Mouse (Mus musculus) A20 (cell line): ENCODE data around the gene Cartpt.
"Not testable (repeated sequence)": the region's sequence is repeated elsewhere in the genome, so short reads cannot be mapped to it uniquely, and the experiment has no call there.

Source experiments
- DNase-seq: peaks from one replicate; pipeline ENCODE4 v3.0.0-alpha.2; 2011; ENCODE audit warnings: low read depth, low spot score

Cartpt gene

DNA sequence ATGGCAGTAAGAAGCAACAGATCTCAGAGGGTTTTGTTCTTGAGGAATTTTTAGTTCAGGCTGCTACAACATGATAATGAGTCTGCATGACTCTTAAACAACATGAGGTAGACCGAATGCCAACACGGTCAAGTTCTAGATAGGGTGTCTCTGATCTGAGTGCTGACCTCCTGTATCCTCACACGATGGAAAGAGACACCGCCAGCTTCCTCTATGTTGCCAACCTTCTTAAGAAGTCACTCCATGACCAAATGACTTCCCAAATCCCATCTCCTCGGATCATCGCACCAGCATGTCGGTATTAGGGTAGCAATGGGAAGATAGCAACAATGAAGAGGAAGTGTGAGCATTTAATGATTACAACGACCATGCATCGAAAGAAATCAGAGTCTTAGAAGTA, 43.6 kb downstream of the Cartpt start:
- no peak for DNase-seq

DNA sequence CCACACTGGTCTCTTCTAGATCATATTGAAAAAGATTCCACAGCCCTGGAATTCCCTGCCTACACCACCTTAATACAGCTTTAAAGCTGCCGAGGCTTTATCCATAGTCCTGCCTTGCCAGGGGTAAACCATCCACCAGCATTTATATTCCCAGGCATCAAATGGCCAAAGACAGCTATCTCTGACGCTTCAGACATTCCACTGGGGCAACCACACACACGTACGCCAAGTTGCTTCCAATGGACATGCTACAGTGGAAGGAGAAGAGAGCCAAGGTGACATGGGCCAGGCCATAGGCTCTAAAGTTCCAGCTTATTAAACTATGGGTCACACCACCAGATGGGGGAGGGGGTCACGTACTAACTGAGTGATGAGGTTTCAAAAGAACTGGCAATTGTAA, 45.7 kb downstream of the Cartpt start:
- DNase-seq, result no peak

DNA sequence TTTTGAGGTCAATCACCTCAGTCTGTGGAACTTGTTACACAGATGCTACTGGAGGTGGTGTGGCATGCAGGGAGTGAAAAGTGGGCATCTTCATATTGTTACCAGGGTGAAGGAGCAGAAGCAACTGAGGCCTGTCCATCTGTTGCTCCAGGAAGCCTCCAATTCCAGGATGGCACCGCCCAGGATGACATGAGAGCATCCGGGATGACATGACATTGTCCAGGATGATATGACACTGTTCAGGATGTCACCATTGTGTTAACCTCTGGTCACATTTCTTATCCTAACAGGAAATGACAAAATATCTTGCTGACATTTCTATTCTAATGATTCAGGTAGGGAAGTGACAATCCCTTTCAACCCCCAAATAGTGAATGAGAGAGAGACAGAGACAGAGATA, 47.8 kb downstream of the Cartpt start:
- no peak for DNase-seq

DNA sequence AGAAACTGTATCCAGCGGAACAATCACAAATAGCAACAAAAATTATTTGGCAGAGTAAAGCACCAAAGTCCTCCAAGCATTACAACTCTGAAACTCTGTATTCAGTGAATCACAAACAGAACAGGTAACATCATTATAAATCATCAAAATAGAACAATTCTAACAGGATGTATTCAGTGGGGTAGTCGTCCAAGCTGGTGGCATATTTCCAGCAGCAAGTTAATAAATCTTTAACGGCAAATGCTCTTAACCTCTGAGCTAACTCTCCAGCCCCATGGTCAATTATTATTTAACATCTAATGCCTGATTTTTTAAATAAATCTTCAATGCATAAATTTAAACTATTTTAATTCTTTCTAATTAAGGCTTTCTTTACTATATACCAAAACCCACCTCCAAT, 48.5 kb downstream of the Cartpt start:
- not testable (repeated sequence) for DNase-seq

DNA sequence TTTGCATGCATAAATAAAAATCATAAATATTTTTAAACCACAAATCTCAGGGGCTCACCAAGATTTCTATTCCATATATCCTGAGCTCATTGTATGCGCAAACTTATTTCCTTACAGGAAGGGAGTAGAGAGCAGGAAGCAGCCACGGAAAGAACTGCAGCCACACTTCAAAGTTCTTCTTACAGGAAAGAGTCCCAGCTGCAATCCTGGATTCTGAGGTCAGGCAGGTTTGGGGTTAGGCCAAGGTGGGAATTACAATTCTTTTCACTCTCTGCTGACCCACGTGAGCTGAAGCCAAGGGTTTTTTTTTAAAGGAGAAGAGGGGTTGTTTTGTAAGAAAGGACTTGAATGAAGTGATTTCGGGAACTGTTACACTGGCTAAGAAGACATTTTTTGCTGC, 49.9 kb downstream of the Cartpt start:
- DNase-seq, result no peak

DNA sequence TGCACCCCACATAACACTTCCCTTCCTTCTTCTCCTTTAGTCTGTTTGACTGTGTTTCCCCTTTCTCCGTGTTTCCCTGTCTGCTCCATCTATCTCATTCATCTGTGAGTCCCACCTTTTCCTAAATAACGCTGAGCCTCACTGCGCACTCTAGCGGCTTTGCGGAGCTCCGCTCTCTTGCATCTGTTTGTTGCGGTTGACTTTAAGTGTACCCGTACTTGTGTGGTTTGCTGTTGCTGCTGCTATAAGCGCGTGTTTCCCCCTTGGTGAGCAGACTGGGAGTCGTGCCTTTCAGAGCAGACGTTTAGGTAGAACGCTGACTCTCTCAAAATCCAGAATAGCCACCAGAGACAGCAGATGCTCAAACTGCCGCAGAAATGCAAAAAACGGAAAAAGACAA, 51.3 kb downstream of the Cartpt start:
- DNase-seq, result no peak
